Mouse (Mus musculus) kidney, adult 2 months (tissue): Measurements from ENCODE around the gene Abcc10. TPM values are rescaled to one million over a fixed set of nuclear protein-coding genes. Genes with fewer than 3 reads are reported as not detected.

Experiments used
- DNase-seq: peaks from one replicate; pipeline ENCODE4 v3.0.0; 2021
- H3K27ac ChIP-seq: fragments of 200-500 bp; 2 replicates; pipeline ENCODE4 v1.5.1; 2012; ENCODE audit warnings: low read depth, low read length, control low read depth, inconsistent platforms; ENCODE audit not compliant: insufficient read depth
- H3K27me3 ChIP-seq: fragments of 200-500 bp; replicated peaks from 2 replicates; pipeline ENCODE4 v1.6.1; 2012; ENCODE audit warnings: mild to moderate bottlenecking, moderate library complexity, low read length, inconsistent platforms; ENCODE audit not compliant: control insufficient read depth, insufficient read depth
- H3K36me3 ChIP-seq: fragments of 200-500 bp; 2 replicates; pipeline ENCODE4 v1.6.1; 2012; ENCODE audit warnings: mild to moderate bottlenecking, moderate library complexity, low read length, inconsistent platforms; ENCODE audit not compliant: control insufficient read depth, insufficient read depth
- H3K4me1 ChIP-seq: fragments of 200-500 bp; 2 replicates; pipeline ENCODE4 v1.6.1; 2011; ENCODE audit warnings: low read length; ENCODE audit not compliant: control insufficient read depth, insufficient read depth
- H3K4me3 ChIP-seq: fragments of 200-500 bp; 2 replicates; pipeline ENCODE4 v1.5.1; 2011; ENCODE audit warnings: mild to moderate bottlenecking, low read depth, low read length, control low read depth; ENCODE audit not compliant: insufficient read depth
- CTCF ChIP-seq: fragments of 200-500 bp; conservative IDR thresholded peaks from 2 replicates; pipeline ENCODE4 v1.5.1; 2011; ENCODE audit warnings: low read depth, mild to moderate bottlenecking, control low read depth, low read length, moderate library complexity, mixed read lengths; ENCODE audit not compliant: insufficient read depth, insufficient read length
- POLR2A ChIP-seq: fragments of 200-500 bp; IDR thresholded peaks from one replicate; pipeline ENCODE4 v1.6.1; 2011; ENCODE audit warnings: low read depth, low read length, control low read depth
- WGBS: fragments of 180-500 bp; shearing (Covaris S2); methylation state at CpG from one replicate; pipeline ENCODE4 v1.1.7; 2018; 5-methylcytosine and 5-hydroxymethylcytosine counted together
- polyA plus RNA-seq: library from polyadenylated mRNA; depleted of rRNA; stranded (reverse); fragments of >200 nt; gene quantifications from 2 replicates; pipeline ENCODE4 v1.2.3, GENCODE M21; 2012

Abcc10 gene
- polyA plus RNA-seq, 1 experiment, result 16.8 TPM

- Histone ChIP-seq H3K36me3 (no peaks in the 10 kb centered on the region; the same call in 1 of the 2 replicates), H3K27me3 (no peaks in the 10 kb centered on the region), H3K4me3 (no peak overlapping the region), H3K4me1 (0 out of 2 replicates have a peak, but pooled peaks cover 6% of the 10 kb centered on the region), H3K27ac (no peak overlapping the region)
- TF ChIP-seq CTCF, result no peak
- no peak for TF ChIP-seq POLR2A
- no peak for DNase-seq
- WGBS, result 63% methylated on average over 10 of the region's 10 CpGs
These were observed 60.0 kb downstream of the Abcc10 start for GRCm38 (mm10) chr17:46268026-46268720.

DNA sequence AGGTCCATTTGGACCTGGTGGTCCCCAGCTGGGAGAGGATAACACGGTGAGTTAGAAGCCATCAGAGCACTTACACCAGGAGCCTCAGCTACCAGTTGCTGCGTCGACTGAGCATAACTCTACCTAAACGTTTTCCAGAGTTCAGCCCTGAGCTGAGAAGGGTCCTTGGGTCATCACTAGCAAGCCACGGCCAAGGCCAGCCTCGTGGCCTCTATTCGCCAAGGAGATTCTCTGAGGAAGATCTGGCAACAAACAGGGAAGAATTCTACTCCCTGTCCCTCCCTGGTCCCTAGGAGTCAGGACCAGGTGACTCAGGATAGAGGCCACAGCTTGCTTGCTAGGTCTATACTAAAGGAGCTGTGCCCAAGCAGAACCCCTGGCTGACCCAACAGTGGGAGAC, 60.6 kb downstream of the Abcc10 start:
- H3K27ac ChIP-seq, result no peak overlapping the region
- TF ChIP-seq CTCF, result no peak

DNA sequence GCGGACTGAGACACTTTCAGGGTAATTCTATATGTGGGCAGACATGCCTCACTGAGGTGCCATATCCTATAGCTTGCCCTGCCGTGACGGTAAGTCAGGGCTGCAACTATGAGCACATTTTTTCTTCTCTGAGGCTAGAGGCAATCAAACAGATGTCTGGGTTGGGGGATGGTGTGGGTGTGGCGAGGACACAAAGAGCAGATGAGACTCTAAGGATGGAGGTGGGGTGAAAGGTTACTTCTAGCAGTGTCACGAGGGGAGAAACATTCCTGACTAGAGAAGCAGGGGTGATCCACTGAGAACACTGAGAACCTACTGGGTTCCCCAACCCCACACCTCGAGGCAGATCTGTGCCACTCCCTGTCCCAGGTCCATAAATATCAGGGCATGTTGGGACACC, 61.2 kb downstream of the Abcc10 start:
- Histone ChIP-seq H3K4me3 (no peak overlapping the region), H3K27me3 (no peaks in the 10 kb centered on the region), H3K4me1 (0 out of 2 replicates have a peak, but pooled peaks cover 6% of the 10 kb centered on the region), H3K36me3 (no peaks in the 10 kb centered on the region; the same call in 1 of the 2 replicates), H3K27ac (no peak overlapping the region)
- DNase-seq, result no peak
- TF ChIP-seq POLR2A, result no peak
- TF ChIP-seq CTCF, result no peak
- 66% methylated on average over 6 of the region's 6 CpGs for WGBS

More for the DNA sequence above, 60.6 kb downstream of the Abcc10 start:
- 0 out of 2 replicates have a peak, but pooled peaks cover 6% of the 10 kb centered on the region for H3K4me1 ChIP-seq
- 78% methylated on average over 7 of the region's 7 CpGs for WGBS
- H3K27me3 ChIP-seq, result no peaks in the 10 kb centered on the region
- DNase-seq, result no peak
- H3K4me3 ChIP-seq, result no peak overlapping the region
- no peaks in the 10 kb centered on the region; the same call in 1 of the 2 replicates for H3K36me3 ChIP-seq

- Histone ChIP-seq H3K36me3 (no peaks in the 10 kb centered on the region; the same call in 1 of the 2 replicates), H3K4me1 (0 out of 2 replicates have a peak, but pooled peaks cover 6% of the 10 kb centered on the region), H3K27ac (no peak overlapping the region), H3K4me3 (no peak overlapping the region), H3K27me3 (no peaks in the 10 kb centered on the region)
- DNase-seq, result peak; percentile 83
- 20% methylated on average over 14 of the region's 14 CpGs for WGBS
- no peak for TF ChIP-seq POLR2A
- TF ChIP-seq CTCF, result peak; percentile 86
These were observed 62.1 kb downstream of the Abcc10 start for GRCm38 (mm10) chr17:46265918-46266618.

GRCm38 (mm10) chr17:46265502-46265901, 62.6 kb downstream of the Abcc10 start:
- WGBS, result 64% methylated on average over 12 of the region's 12 CpGs

DNA sequence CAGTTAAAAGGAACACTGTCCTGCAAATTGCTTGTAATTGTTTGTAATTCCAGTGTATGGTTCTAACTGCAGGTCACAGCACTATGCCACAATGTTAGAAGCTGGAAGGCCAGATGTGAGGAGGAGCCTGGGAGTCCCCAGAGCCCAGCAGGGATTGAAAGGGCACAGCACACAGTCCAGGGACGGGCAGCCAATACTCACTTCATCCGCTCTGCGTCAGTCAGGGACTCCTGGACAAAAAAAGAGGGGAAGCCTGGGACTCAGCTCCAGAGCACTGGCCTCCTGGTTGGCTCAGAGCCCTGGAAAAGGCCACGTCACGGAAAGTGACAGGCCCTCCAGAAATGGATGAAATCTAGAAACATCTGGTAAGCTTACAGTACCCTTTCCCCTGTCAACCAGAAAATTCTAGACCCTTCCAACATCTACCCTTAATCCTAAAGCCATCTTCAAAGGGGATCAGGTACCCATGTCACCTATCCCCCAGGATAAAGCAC, 65.9 kb downstream of the Abcc10 start:
- H3K36me3 ChIP-seq, result no peaks in the 10 kb centered on the region; the same call in 1 of the 2 replicates
- 83% methylated on average over 5 of the region's 5 CpGs for WGBS
- TF ChIP-seq CTCF, result no peak
- no peak for TF ChIP-seq POLR2A

More at GRCm38 (mm10) chr17:46265502-46265901, 62.6 kb downstream of the Abcc10 start:
- Histone ChIP-seq H3K4me3 (no peak overlapping the region), H3K36me3 (no peaks in the 10 kb centered on the region; the same call in 1 of the 2 replicates), H3K4me1 (0 out of 2 replicates have a peak, but pooled peaks cover 6% of the 10 kb centered on the region), H3K27me3 (no peaks in the 10 kb centered on the region), H3K27ac (no peak overlapping the region)
- TF ChIP-seq POLR2A, result no peak
- TF ChIP-seq CTCF, result no peak
- DNase-seq, result no peak

GRCm38 (mm10) chr17:46259675-46260074, 68.5 kb downstream of the Abcc10 start:
- no peak for TF ChIP-seq POLR2A
- TF ChIP-seq CTCF, result no peak
- Histone ChIP-seq H3K27me3 (no peaks in the 10 kb centered on the region), H3K4me3 (no peak overlapping the region), H3K27ac (no peak overlapping the region), H3K4me1 (no peaks in the 10 kb centered on the region), H3K36me3 (no peaks in the 10 kb centered on the region; the same call in 1 of the 2 replicates)
- 87% methylated on average over 17 of the region's 17 CpGs for WGBS
- DNase-seq, result no peak

More for the DNA sequence above, 65.9 kb downstream of the Abcc10 start:
- H3K4me1 ChIP-seq, result 0 out of 2 replicates have a peak, but pooled peaks cover 3% of the 10 kb centered on the region
- H3K27me3 ChIP-seq, result no peaks in the 10 kb centered on the region
- H3K27ac ChIP-seq, result no peak overlapping the region
- H3K4me3 ChIP-seq, result no peak overlapping the region
- DNase-seq, result no peak
